Mouse (Mus musculus): ENCODE results near the gene Traf7. TPM values are rescaled to one million over a fixed set of nuclear protein-coding genes. Genes with fewer than 3 reads are reported as not detected.

Gene Traf7
- total RNA-seq, 2 experiments from 2014 or later, result 83.9 to 104 TPM

DNA sequence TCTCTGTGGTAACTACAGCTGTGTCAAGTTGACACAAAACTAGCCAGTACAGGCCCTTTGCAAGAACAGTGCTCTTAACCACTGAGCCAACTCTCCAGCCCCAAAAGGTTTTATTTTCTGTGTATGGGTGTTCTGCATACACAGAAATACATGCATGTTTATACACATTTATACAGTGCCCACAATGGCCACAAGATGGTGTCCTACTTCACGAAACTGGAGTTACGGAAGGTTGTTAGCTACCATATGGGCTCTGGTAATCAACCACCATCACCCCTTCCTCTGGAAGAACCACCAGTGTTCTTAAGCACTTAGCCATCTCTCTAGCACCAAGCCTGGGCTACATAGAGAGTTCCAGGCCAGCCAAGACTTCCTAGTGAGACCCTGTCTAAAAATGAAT, 66.2 kb downstream of the Traf7 start:
- peak; percentile 83 for ATAC-seq (replicated peaks; ENCODE audit: poor library complexity, severe bottlenecking)

Other genes with a start within 250 kb of the Traf7 start
- not detected in 2 replicates for gene Abca17, start 176.9 kb downstream of the Traf7 start, total RNA-seq (2014; fragmentation: Nextera tagmentation)
- gene Abca17, start 176.9 kb downstream of the Traf7 start, total RNA-seq (2017), result not detected in 2 replicates
- gene Abca3, start 176.0 kb downstream of the Traf7 start, total RNA-seq (2014; fragmentation: Nextera tagmentation), result 21.8 and 26.5 TPM in 2 replicates
- 9.4 and 10.0 TPM in 2 replicates for gene Abca3, start 176.0 kb downstream of the Traf7 start, total RNA-seq (2017)
- 243 and 246 TPM in 2 replicates for gene Rnps1, start 113.4 kb downstream of the Traf7 start, total RNA-seq (2014; fragmentation: Nextera tagmentation)
- 179 and 181 TPM in 2 replicates for gene Rnps1, start 113.4 kb downstream of the Traf7 start, total RNA-seq (2017)
- 59.1 and 62.1 TPM in 2 replicates for gene Eci1, start 101.3 kb downstream of the Traf7 start, total RNA-seq (2014; fragmentation: Nextera tagmentation)
- gene Eci1, start 101.3 kb downstream of the Traf7 start, total RNA-seq (2017), result 36.6 and 39.9 TPM in 2 replicates
- 2.3 and 2.8 TPM in 2 replicates for gene Dnase1l2, start 84.8 kb downstream of the Traf7 start, total RNA-seq (2014; fragmentation: Nextera tagmentation)
- gene Dnase1l2, start 84.8 kb downstream of the Traf7 start, total RNA-seq (2017), result 0.72 and 1.3 TPM in 2 replicates
- gene E4f1, start 57.6 kb downstream of the Traf7 start, total RNA-seq (2014; fragmentation: Nextera tagmentation), result 20.6 and 45.1 TPM in 2 replicates
- gene E4f1, start 57.6 kb downstream of the Traf7 start, total RNA-seq (2017), result 9.5 and 21.7 TPM in 2 replicates
- gene Pgp, start 57.5 kb downstream of the Traf7 start, total RNA-seq (2014; fragmentation: Nextera tagmentation), result 22.9 and 25.4 TPM in 2 replicates
- gene Pgp, start 57.5 kb downstream of the Traf7 start, total RNA-seq (2017), result 11.6 and 15.2 TPM in 2 replicates
- 2.2 TPM in 1 of 2 replicates, not detected in the other for gene Bricd5, start 54.1 kb downstream of the Traf7 start, total RNA-seq (2014; fragmentation: Nextera tagmentation)
- 0.22 TPM in 1 of 2 replicates, not detected in the other for gene Bricd5, start 54.1 kb downstream of the Traf7 start, total RNA-seq (2017)
- 21.2 and 21.6 TPM in 2 replicates for gene Mlst8, start 48.9 kb downstream of the Traf7 start, total RNA-seq (2014; fragmentation: Nextera tagmentation)
- 21.8 and 27.8 TPM in 2 replicates for gene Mlst8, start 48.9 kb downstream of the Traf7 start, total RNA-seq (2017)
- not detected in 2 replicates for gene Caskin1, start 39.3 kb downstream of the Traf7 start, total RNA-seq (2014; fragmentation: Nextera tagmentation)
- not detected in 2 replicates for gene Caskin1, start 39.3 kb downstream of the Traf7 start, total RNA-seq (2017)
- gene Rab26, start 6.3 kb upstream of the Traf7 start, total RNA-seq (2014; fragmentation: Nextera tagmentation), result 0.77 TPM in 1 of 2 replicates, not detected in the other
- gene Rab26, start 6.3 kb upstream of the Traf7 start, total RNA-seq (2017), result 1.1 TPM in 1 of 2 replicates, not detected in the other
- gene Pkd1, start 21.9 kb upstream of the Traf7 start, total RNA-seq (2014; fragmentation: Nextera tagmentation), result 18.9 and 19.0 TPM in 2 replicates
- gene Pkd1, start 21.9 kb upstream of the Traf7 start, total RNA-seq (2017), result 5.9 and 9.1 TPM in 2 replicates
- gene Tsc2, start 104.7 kb upstream of the Traf7 start, total RNA-seq (2014; fragmentation: Nextera tagmentation), result 61.9 and 83.7 TPM in 2 replicates
- gene Tsc2, start 104.7 kb upstream of the Traf7 start, total RNA-seq (2017), result 25.1 and 41.3 TPM in 2 replicates
- gene Nthl1, start 104.7 kb upstream of the Traf7 start, total RNA-seq (2014; fragmentation: Nextera tagmentation), result 7.1 and 15.7 TPM in 2 replicates
- 11.8 and 13.7 TPM in 2 replicates for gene Nthl1, start 104.7 kb upstream of the Traf7 start, total RNA-seq (2017)
- 0.45 and 1.0 TPM in 2 replicates for gene Slc9a3r2, start 122.4 kb upstream of the Traf7 start, total RNA-seq (2014; fragmentation: Nextera tagmentation)
- 1.8 and 3.0 TPM in 2 replicates for gene Slc9a3r2, start 122.4 kb upstream of the Traf7 start, total RNA-seq (2017)
- not detected in 2 replicates for gene Npw, start 130.5 kb upstream of the Traf7 start, total RNA-seq (2014; fragmentation: Nextera tagmentation)
- 0.82 TPM in 1 of 2 replicates, not detected in the other for gene Npw, start 130.5 kb upstream of the Traf7 start, total RNA-seq (2017)
- 18.2 and 40.4 TPM in 2 replicates for gene Zfp598, start 141.7 kb upstream of the Traf7 start, total RNA-seq (2014; fragmentation: Nextera tagmentation)
- gene Zfp598, start 141.7 kb upstream of the Traf7 start, total RNA-seq (2017), result 16.1 and 17.8 TPM in 2 replicates
- gene Syngr3, start 162.0 kb upstream of the Traf7 start, total RNA-seq (2014; fragmentation: Nextera tagmentation), result not detected in 2 replicates
- not detected in 2 replicates for gene Syngr3, start 162.0 kb upstream of the Traf7 start, total RNA-seq (2017)
- gene Gfer, start 168.2 kb upstream of the Traf7 start, total RNA-seq (2014; fragmentation: Nextera tagmentation), result 28.9 and 33.2 TPM in 2 replicates
- 45.1 and 64.0 TPM in 2 replicates for gene Gfer, start 168.2 kb upstream of the Traf7 start, total RNA-seq (2017)
- gene Noxo1, start 168.3 kb upstream of the Traf7 start, total RNA-seq (2014; fragmentation: Nextera tagmentation), result 1.4 TPM in 1 of 2 replicates, not detected in the other
- 0.60 and 2.1 TPM in 2 replicates for gene Noxo1, start 168.3 kb upstream of the Traf7 start, total RNA-seq (2017)
- 39.5 and 44.5 TPM in 2 replicates for gene Tbl3, start 179.7 kb upstream of the Traf7 start, total RNA-seq (2014; fragmentation: Nextera tagmentation)
- 44.1 and 54.9 TPM in 2 replicates for gene Tbl3, start 179.7 kb upstream of the Traf7 start, total RNA-seq (2017)
- 1.2 TPM in 1 of 2 replicates, not detected in the other for gene Rnf151, start 190.1 kb upstream of the Traf7 start, total RNA-seq (2014; fragmentation: Nextera tagmentation)
- gene Rnf151, start 190.1 kb upstream of the Traf7 start, total RNA-seq (2017), result not detected in 2 replicates
- 4,639 and 4,919 TPM in 2 replicates for gene Rps2, start 190.2 kb upstream of the Traf7 start, total RNA-seq (2014; fragmentation: Nextera tagmentation)
- gene Rps2, start 190.2 kb upstream of the Traf7 start, total RNA-seq (2017), result 1,990 and 2,495 TPM in 2 replicates
- gene Ndufb10, start 196.5 kb upstream of the Traf7 start, total RNA-seq (2014; fragmentation: Nextera tagmentation), result 247 and 248 TPM in 2 replicates
- 237 and 286 TPM in 2 replicates for gene Ndufb10, start 196.5 kb upstream of the Traf7 start, total RNA-seq (2017)
- 0.73 TPM in 1 of 2 replicates, not detected in the other for gene Rpl3l, start 199.9 kb upstream of the Traf7 start, total RNA-seq (2014; fragmentation: Nextera tagmentation)
- gene Rpl3l, start 199.9 kb upstream of the Traf7 start, total RNA-seq (2017), result 0.52 TPM in 1 of 2 replicates, not detected in the other
- gene Msrb1, start 208.7 kb upstream of the Traf7 start, total RNA-seq (2014; fragmentation: Nextera tagmentation), result 255 and 331 TPM in 2 replicates
- 160 and 195 TPM in 2 replicates for gene Msrb1, start 208.7 kb upstream of the Traf7 start, total RNA-seq (2017)
- not detected in 2 replicates for gene Hs3st6, start 225.1 kb upstream of the Traf7 start, total RNA-seq (2014; fragmentation: Nextera tagmentation)
- not detected in 2 replicates for gene Hs3st6, start 225.1 kb upstream of the Traf7 start, total RNA-seq (2017)